Mouse (Mus musculus) heart, postnatal 0 days (tissue): ENCODE results near the gene Abhd12.

Source experiments
- CTCF ChIP-seq: IDR thresholded peaks from 2 replicates; pipeline ENCODE4 v1.5.1; 2016; ENCODE audit warnings: antibody characterized with exemption, control low read depth, low read depth
- EP300 ChIP-seq: IDR thresholded peaks from 2 replicates; pipeline ENCODE4 v1.6.1; 2016; ENCODE audit warnings: antibody characterized with exemption, low read depth

DNA sequence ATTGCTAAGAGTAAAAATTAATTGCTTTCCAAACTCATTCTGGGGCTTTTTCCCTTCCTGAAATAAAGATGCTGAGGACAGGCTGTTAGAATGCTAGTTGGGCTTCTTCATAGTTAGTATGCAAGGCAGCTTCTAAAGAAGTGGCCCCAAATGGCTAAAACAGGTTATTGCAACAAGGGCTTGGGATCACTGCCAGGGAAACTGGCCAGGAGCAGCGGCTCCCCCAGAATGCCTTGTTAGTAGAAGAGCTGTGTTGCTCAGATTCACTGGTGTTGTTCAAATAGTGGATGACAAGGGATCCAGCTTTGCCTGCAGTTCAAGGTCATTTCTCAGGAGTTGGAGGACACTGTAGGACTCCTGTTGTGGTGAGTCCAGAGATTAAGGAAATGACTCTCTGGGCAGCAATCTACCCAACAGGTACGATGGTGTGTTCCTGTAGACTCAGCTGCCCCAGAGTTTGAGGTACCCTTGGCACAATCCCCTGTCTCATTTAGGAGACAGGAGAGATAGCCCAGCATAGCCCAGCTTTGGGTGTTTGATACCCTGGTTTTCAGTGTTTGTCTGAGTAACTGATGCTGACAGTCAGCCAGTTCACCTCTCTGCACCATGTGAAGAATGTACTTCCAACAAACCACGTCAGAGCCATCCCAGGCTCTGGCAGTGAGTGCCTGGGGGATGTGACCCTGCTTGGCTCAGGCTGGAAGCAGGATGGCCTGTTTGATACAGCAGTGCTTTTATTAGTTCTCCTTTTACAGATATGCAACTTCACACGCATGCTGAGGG lies 115.6 kb downstream of the Abhd12 start:
- TF ChIP-seq CTCF = peak; percentile 42
- TF ChIP-seq EP300 = no peak
